Mouse (Mus musculus) lung, embryonic 14.5 days (tissue): ENCODE results near the gene Fam198b. TPM values are rescaled to one million over a fixed set of nuclear protein-coding genes. Genes with fewer than 3 reads are reported as not detected.

ENCODE experiments used
- ATAC-seq: fragments of 200-750 bp; cut with Nextera tagmentation; 2 replicates; pipeline ENCODE4 v1.8.0; 2017; ENCODE audit warnings: mild to moderate bottlenecking, moderate TSS enrichment, moderate library complexity; ENCODE audit not compliant: insufficient read depth
- DNase-seq: peaks from one replicate; pipeline ENCODE4 v3.0.0-alpha.2; 2015
- H3K27ac ChIP-seq: fragments of 300-500 bp; sonication (generic); 2 replicates; pipeline ENCODE4 v1.5.1; 2014; ENCODE audit warnings: low read depth, mild to moderate bottlenecking, moderate library complexity
- H3K27me3 ChIP-seq: fragments of 300-500 bp; sonication (generic); 2 replicates; pipeline ENCODE4 v1.6.1; 2014; ENCODE audit warnings: low read length, control low read depth; ENCODE audit not compliant: insufficient read depth
- H3K36me3 ChIP-seq: fragments of 300-500 bp; sonication (generic); 2 replicates; pipeline ENCODE4 v1.6.1; 2014; ENCODE audit warnings: control low read depth; ENCODE audit not compliant: insufficient read depth
- H3K4me1 ChIP-seq: fragments of 300-500 bp; sonication (generic); 2 replicates; pipeline ENCODE4 v1.6.1; 2014; ENCODE audit warnings: antibody characterized with exemption, control low read depth; ENCODE audit not compliant: insufficient read depth
- H3K4me2 ChIP-seq: fragments of 300-500 bp; sonication (generic); 2 replicates; pipeline ENCODE4 v1.6.1; 2014; ENCODE audit warnings: mild to moderate bottlenecking
- H3K4me3 ChIP-seq: fragments of 300-500 bp; sonication (generic); 2 replicates; pipeline ENCODE4 v1.5.1; 2014; ENCODE audit warnings: low read depth, low read length
- H3K9ac ChIP-seq: fragments of 300-500 bp; sonication (generic); 2 replicates; pipeline ENCODE4 v1.6.1; 2014
- H3K9me3 ChIP-seq: fragments of 300-500 bp; sonication (generic); 2 replicates; pipeline ENCODE4 v1.6.1; 2016; ENCODE audit warnings: low read depth, low read length, control low read depth
- CTCF ChIP-seq: IDR thresholded peaks from 2 replicates; pipeline ENCODE4 v1.5.1; 2016; ENCODE audit warnings: antibody characterized with exemption, low read depth
- WGBS: fragments of 180-500 bp; shearing (Covaris S2); extraction: QIAGEN DNeasy Blood & Tissue Kit; methylation state at CpG from one replicate; pipeline ENCODE4 v1.1.7; 2014; 5-methylcytosine and 5-hydroxymethylcytosine counted together
- polyA plus RNA-seq: library from polyadenylated mRNA; unstranded; fragments of >200 nt; fragmentation: Nextera tagmentation; extraction: Ambion mirVana; gene quantifications from 2 replicates; pipeline ENCODE4 v1.2.1, GENCODE M21; 2014

Fam198b gene
- polyA plus RNA-seq, 1 experiment from 2014 or later = 17.8 TPM

DNA sequence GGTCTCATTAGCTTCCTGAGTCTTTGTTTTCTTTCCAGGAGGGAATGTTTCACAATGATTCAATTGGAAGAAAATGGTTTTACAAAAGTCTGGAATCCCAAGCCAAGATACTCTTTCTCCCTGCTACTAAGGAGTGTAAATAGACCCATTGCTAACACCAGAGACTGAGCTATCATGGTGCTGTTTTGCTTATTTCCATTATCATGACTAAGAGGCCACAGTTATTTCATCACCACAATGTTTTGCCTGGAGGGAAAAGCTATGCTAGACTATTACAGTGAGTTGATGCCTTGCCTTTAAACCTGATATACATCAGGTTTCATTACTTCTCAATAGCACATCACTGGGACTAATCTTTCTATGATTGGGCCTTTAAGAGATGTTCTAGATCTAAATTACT lies 34.4 kb downstream of the Fam198b start:
- Histone ChIP-seq H3K9me3 (no peaks in the 10 kb centered on the region), H3K27me3 (no peaks in the 10 kb centered on the region), H3K4me2 (no peak overlapping the region), H3K27ac (no peak overlapping the region), H3K36me3 (no peaks in the 10 kb centered on the region), H3K4me3 (no peak overlapping the region), H3K4me1 (no peaks in the 10 kb centered on the region), H3K9ac (no peak overlapping the region)
- TF ChIP-seq CTCF = no peak
- no peak for ATAC-seq
- no peak for DNase-seq

DNA sequence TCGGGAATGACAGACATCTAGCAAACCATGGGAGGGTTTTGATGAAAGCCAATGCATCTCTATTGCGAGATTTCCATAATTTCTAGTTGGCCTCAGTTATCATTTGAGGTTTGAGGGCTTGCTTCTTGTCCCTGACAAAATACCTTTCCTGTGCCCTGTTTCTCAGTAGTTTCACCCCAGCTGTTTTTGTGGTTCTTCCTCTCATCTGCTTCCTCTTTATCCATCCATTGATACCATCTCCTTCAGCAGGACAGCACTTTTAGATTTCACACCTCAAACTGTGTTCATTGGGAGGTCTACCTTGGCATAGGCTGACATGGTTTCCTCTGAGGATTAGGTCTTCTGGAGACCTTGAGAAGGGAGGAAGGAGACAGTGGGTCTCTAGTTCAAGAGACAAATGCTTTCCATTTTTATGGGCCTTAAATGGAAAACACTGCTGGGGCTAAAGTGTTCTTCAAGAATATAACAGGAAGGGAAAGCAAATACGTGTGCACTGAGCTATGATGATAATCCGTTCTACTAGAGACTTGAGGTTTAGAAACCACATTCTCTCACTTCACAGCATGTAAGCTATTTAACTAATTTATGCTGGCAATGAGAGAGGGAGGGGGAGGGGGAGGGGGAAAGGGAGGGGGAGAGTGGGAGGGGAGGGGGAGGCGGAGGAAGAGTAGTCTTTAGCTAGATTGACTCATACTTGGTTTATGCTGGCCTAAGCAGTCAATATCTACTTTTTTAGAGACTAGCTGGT lies 41.8 kb downstream of the Fam198b start:
- Histone ChIP-seq H3K4me3 (no peak overlapping the region), H3K4me1 (no peaks in the 10 kb centered on the region; the same call in 1 of the 2 replicates), H3K9ac (no peak overlapping the region), H3K27ac (no peak overlapping the region), H3K4me2 (no peak overlapping the region), H3K36me3 (no peaks in the 10 kb centered on the region), H3K27me3 (no peaks in the 10 kb centered on the region), H3K9me3 (no peaks in the 10 kb centered on the region)
- ATAC-seq (no peak), DNase-seq (no peak)
- WGBS = 60% methylated on average over 5 of the region's 5 CpGs
- no peak for TF ChIP-seq CTCF

- H3K9ac ChIP-seq = no peak overlapping the region
- H3K27me3 ChIP-seq = no peaks in the 10 kb centered on the region
- no peak overlapping the region for H3K4me3 ChIP-seq
- ATAC-seq (peak; percentile 17; the same call in 1 of the 2 replicates), DNase-seq (no peak)
- no peaks in the 10 kb centered on the region for H3K36me3 ChIP-seq
- no peak for TF ChIP-seq CTCF
- H3K4me2 ChIP-seq = no peak overlapping the region
- no peaks in the 10 kb centered on the region; the same call in 1 of the 2 replicates for H3K4me1 ChIP-seq
- 52% methylated on average over 4 of the region's 4 CpGs for WGBS
- H3K27ac ChIP-seq = no peak overlapping the region
- no peaks in the 10 kb centered on the region for H3K9me3 ChIP-seq
Observed at GRCm38 (mm10) chr3:79927050-79927449, 42.7 kb downstream of the Fam198b start.

- ATAC-seq (no peak), DNase-seq (no peak)
- 75% methylated on average over 5 of the region's 5 CpGs for WGBS
- Histone ChIP-seq H3K27me3 (no peaks in the 10 kb centered on the region), H3K4me1 (no peaks in the 10 kb centered on the region; the same call in 1 of the 2 replicates), H3K4me3 (no peak overlapping the region), H3K9me3 (no peaks in the 10 kb centered on the region), H3K27ac (no peak overlapping the region), H3K4me2 (no peak overlapping the region), H3K9ac (no peak overlapping the region), H3K36me3 (no peaks in the 10 kb centered on the region)
- no peak for TF ChIP-seq CTCF
Observed at GRCm38 (mm10) chr3:79928409-79928808, 44.1 kb downstream of the Fam198b start.

DNA sequence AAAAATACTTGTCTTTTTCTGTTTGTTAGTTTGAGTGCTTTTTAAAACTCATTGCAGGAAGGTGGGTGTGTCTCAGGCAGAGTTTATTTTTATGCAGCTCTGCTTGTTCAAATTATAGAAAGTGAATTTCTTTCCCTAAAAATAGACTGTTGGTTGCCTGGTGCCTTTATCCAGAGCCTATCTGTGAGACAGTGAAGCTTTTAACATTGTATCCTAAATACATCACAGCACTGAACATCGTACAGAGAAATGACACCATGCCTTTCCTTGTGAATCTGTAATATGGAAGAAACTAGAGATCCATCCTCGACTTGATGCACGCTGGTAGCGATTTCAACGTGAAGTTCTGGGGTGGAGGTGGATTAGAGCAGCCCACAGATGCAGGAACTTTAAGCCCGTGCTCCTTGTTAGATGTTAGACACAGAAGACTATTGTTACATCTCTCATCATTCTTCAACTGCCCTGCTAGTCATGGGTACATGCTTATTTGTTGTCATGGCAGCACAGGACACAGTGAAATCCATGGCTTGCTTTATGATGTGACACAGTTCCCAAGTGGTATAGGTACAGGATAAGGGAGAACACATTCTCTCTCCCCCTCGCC lies 45.9 kb downstream of the Fam198b start:
- no peak for DNase-seq
- Histone ChIP-seq H3K27me3 (no peaks in the 10 kb centered on the region), H3K9ac (no peak overlapping the region), H3K9me3 (no peaks in the 10 kb centered on the region), H3K27ac (no peak overlapping the region), H3K4me2 (no peak overlapping the region), H3K4me3 (no peak overlapping the region), H3K4me1 (no peaks in the 10 kb centered on the region; the same call in 1 of the 2 replicates), H3K36me3 (no peaks in the 10 kb centered on the region)
- no peak for TF ChIP-seq CTCF
- ATAC-seq = no peak
- WGBS = 60% methylated on average over 7 of the region's 7 CpGs

DNA sequence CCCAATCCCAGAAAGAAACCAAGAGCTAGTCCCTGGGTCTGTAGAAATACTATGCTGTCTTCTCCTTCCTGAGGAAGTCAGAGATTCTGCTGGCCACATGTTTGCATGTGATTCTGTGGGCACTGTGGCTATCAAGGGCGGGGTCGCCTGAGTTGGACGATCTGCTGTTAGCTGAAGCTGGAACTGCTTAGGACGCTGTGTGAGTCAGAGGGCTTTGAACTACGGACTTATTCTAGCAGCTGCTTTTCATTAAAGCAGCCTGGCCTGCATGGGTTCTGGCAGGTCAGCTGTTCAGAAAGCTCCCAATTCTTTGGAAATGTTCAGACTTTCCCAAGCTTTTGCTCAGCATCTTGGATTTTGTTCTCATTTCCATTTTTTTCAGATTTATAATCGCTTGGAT lies 51.9 kb downstream of the Fam198b start:
- DNase-seq (no peak), ATAC-seq (no peak; the same call in 1 of the 2 replicates)
- no peak overlapping the region for H3K4me2 ChIP-seq
- 59% methylated on average over 6 of the region's 6 CpGs for WGBS
- H3K9me3 ChIP-seq = no peaks in the 10 kb centered on the region
- no peak overlapping the region for H3K9ac ChIP-seq
- no peak overlapping the region for H3K27ac ChIP-seq
- no peaks in the 10 kb centered on the region for H3K27me3 ChIP-seq
- H3K36me3 ChIP-seq = no peaks in the 10 kb centered on the region
- no peak overlapping the region for H3K4me3 ChIP-seq
- no peaks in the 10 kb centered on the region for H3K4me1 ChIP-seq
- no peak for TF ChIP-seq CTCF

DNA sequence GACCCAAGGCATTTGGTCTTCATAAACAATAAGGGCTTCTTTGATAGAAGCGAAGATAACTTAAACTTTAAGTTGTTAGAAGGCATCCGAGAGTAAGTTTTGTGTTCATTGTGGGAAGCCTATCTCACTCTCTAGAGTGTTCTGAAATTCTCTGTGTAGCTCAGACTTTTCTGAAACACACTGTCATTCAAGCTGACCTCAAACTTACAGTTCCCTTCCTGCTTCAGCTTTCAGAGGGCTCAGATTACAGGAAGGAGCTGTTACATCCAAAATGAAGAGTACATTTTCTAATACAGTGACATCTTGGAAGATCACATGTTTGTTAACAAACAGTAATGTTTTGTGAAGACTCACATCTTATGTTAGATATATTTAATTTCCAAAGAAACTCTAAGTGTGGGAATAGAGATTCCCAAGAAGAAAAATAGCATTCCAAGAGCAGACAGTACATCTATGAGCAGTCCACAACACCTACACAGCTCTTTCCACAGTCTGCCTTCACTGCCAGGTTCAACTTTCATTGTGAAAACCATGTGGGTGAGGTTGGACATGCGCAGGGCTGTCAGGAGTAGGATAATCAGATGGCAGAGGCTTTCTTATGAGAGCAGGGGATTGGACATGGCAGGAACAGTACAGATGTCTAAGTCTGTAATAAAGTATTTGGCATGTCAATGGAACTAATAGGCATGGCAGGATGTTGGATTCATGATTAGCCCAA lies 52.6 kb downstream of the Fam198b start:
- Histone ChIP-seq H3K4me1 (no peaks in the 10 kb centered on the region), H3K9ac (no peak overlapping the region), H3K4me3 (no peak overlapping the region), H3K4me2 (no peak overlapping the region), H3K36me3 (no peaks in the 10 kb centered on the region), H3K27ac (no peak overlapping the region), H3K9me3 (no peaks in the 10 kb centered on the region), H3K27me3 (no peaks in the 10 kb centered on the region)
- DNase-seq (no peak), ATAC-seq (no peak)
- WGBS = 78% methylated on average over 3 of the region's 3 CpGs
- TF ChIP-seq CTCF = no peak
